Mouse (Mus musculus): ENCODE measurements at regions not wholly inside any gene's neighbourhood (a gene's known extent, or its start where the extent isn't known, plus 50 kb on each side); places are given as distances from the start of the nearest gene placed in this dataset.

- Histone ChIP-seq H3K27me3 (ENCODE audit: control insufficient read depth, insufficient read depth, low read length) (no peaks in the 10 kb centered on the region), H3K4me2 (replicated peaks; ENCODE audit: low read depth, low read length, severe bottlenecking) (no peak overlapping the region), H3K36me3 (ENCODE audit: control insufficient read depth, insufficient read depth, low read length) (no peaks in the 10 kb centered on the region), H3K9me3 (ENCODE audit: control insufficient read depth, low read length) (no peaks in the 10 kb centered on the region), H3K4me1 (ENCODE audit: control insufficient read depth, insufficient read depth, low read length) (no peaks in the 10 kb centered on the region), H3K9ac (ENCODE audit: low read depth, low read length, severe bottlenecking) (no peak overlapping the region), H3K4me3 (replicated peaks; ENCODE audit: low read length) (no peak overlapping the region), H3K27ac (replicated peaks; ENCODE audit: low read depth, low read length) (no peak overlapping the region)
- no peak for ATAC-seq (ENCODE audit: low FRiP score, low read depth)
- WGBS = 82% methylated on average over 2 of the region's 2 CpGs
- TF ChIP-seq POLR2A (IDR thresholded peaks at IDR 0.05; ENCODE audit: borderline replicate concordance, extremely low read depth, insufficient read depth, insufficient read length) = no peak
- no peak for DNase-seq (ENCODE audit: low spot score)
Measured at GRCm38 (mm10) chr2:136617138-136617537, 96.1 kb upstream of the Snap25 start.

GRCm38 (mm10) chr2:136618114-136618513, 95.1 kb upstream of the Snap25 start:
- DNase-seq (ENCODE audit: low spot score) (no peak), ATAC-seq (ENCODE audit: low FRiP score, low read depth) (no peak)
- H3K4me3 ChIP-seq (replicated peaks; ENCODE audit: low read length) = no peak overlapping the region
- no peak overlapping the region for H3K4me2 ChIP-seq (replicated peaks; ENCODE audit: low read depth, low read length, severe bottlenecking)
- WGBS = 33% methylated on average over 2 of the region's 2 CpGs
- H3K27me3 ChIP-seq (ENCODE audit: control insufficient read depth, insufficient read depth, low read length) = no peaks in the 10 kb centered on the region
- no peaks in the 10 kb centered on the region for H3K36me3 ChIP-seq (ENCODE audit: control insufficient read depth, insufficient read depth, low read length)
- no peaks in the 10 kb centered on the region for H3K9me3 ChIP-seq (ENCODE audit: control insufficient read depth, low read length)
- no peak for TF ChIP-seq POLR2A (IDR thresholded peaks at IDR 0.05; ENCODE audit: borderline replicate concordance, extremely low read depth, insufficient read depth, insufficient read length)
- no peak overlapping the region for H3K9ac ChIP-seq (ENCODE audit: low read depth, low read length, severe bottlenecking)
- no peaks in the 10 kb centered on the region for H3K4me1 ChIP-seq (ENCODE audit: control insufficient read depth, insufficient read depth, low read length)
- H3K27ac ChIP-seq (replicated peaks; ENCODE audit: low read depth, low read length) = no peak overlapping the region

- 71% methylated on average over 4 of the region's 4 CpGs for WGBS
- Histone ChIP-seq H3K36me3 (ENCODE audit: control insufficient read depth, insufficient read depth, low read length) (no peaks in the 10 kb centered on the region), H3K4me3 (replicated peaks; ENCODE audit: low read length) (no peak overlapping the region), H3K4me1 (ENCODE audit: control insufficient read depth, insufficient read depth, low read length) (no peaks in the 10 kb centered on the region; the same call in 1 of the 2 replicates), H3K27ac (replicated peaks; ENCODE audit: low read depth, low read length) (no peak overlapping the region), H3K27me3 (ENCODE audit: control insufficient read depth, insufficient read depth, low read length) (no peaks in the 10 kb centered on the region), H3K4me2 (replicated peaks; ENCODE audit: low read depth, low read length, severe bottlenecking) (no peak overlapping the region), H3K9ac (ENCODE audit: low read depth, low read length, severe bottlenecking) (no peak overlapping the region), H3K9me3 (ENCODE audit: control insufficient read depth, low read length) (no peaks in the 10 kb centered on the region)
- TF ChIP-seq POLR2A (IDR thresholded peaks at IDR 0.05; ENCODE audit: borderline replicate concordance, extremely low read depth, insufficient read depth, insufficient read length) = no peak
- no peak for ATAC-seq (ENCODE audit: low FRiP score, low read depth)
- DNase-seq (ENCODE audit: low spot score) = no peak
Measured at GRCm38 (mm10) chr2:136620309-136620708, 92.9 kb upstream of the Snap25 start.

- TF ChIP-seq POLR2A (IDR thresholded peaks at IDR 0.05; ENCODE audit: borderline replicate concordance, extremely low read depth, insufficient read depth, insufficient read length) = no peak
- no peak overlapping the region for H3K4me2 ChIP-seq (replicated peaks; ENCODE audit: low read depth, low read length, severe bottlenecking)
- H3K4me3 ChIP-seq (replicated peaks; ENCODE audit: low read length) = no peak overlapping the region
- H3K9ac ChIP-seq (ENCODE audit: low read depth, low read length, severe bottlenecking) = no peak overlapping the region
- 90% methylated on average over 4 of the region's 4 CpGs for WGBS
- no peaks in the 10 kb centered on the region for H3K9me3 ChIP-seq (ENCODE audit: control insufficient read depth, low read length)
- no peaks in the 10 kb centered on the region for H3K36me3 ChIP-seq (ENCODE audit: control insufficient read depth, insufficient read depth, low read length)
- H3K4me1 ChIP-seq (ENCODE audit: control insufficient read depth, insufficient read depth, low read length) = no peaks in the 10 kb centered on the region; the same call in 1 of the 2 replicates
- ATAC-seq (ENCODE audit: low FRiP score, low read depth) = no peak
- H3K27ac ChIP-seq (replicated peaks; ENCODE audit: low read depth, low read length) = no peak overlapping the region
- H3K27me3 ChIP-seq (ENCODE audit: control insufficient read depth, insufficient read depth, low read length) = no peaks in the 10 kb centered on the region
- DNase-seq (ENCODE audit: low spot score) = no peak
Measured at GRCm38 (mm10) chr2:136620969-136621368, 92.3 kb upstream of the Snap25 start.

- Histone ChIP-seq H3K27me3 (ENCODE audit: control insufficient read depth, insufficient read depth, low read length) (no peaks in the 10 kb centered on the region), H3K36me3 (ENCODE audit: control insufficient read depth, insufficient read depth, low read length) (no peaks in the 10 kb centered on the region), H3K27ac (replicated peaks; ENCODE audit: low read depth, low read length) (no peak overlapping the region), H3K4me3 (replicated peaks; ENCODE audit: low read length) (no peak overlapping the region), H3K9ac (ENCODE audit: low read depth, low read length, severe bottlenecking) (no peak overlapping the region), H3K4me1 (ENCODE audit: control insufficient read depth, insufficient read depth, low read length) (no peaks in the 10 kb centered on the region; the same call in 1 of the 2 replicates), H3K4me2 (replicated peaks; ENCODE audit: low read depth, low read length, severe bottlenecking) (no peak overlapping the region), H3K9me3 (ENCODE audit: control insufficient read depth, low read length) (no peaks in the 10 kb centered on the region)
- ATAC-seq (ENCODE audit: low FRiP score, low read depth) = peak; percentile 55; the same call in 1 of the 2 replicates
- no peak for DNase-seq (ENCODE audit: low spot score)
- 23% methylated on average over 5 of the region's 5 CpGs for WGBS
- no peak for TF ChIP-seq POLR2A (IDR thresholded peaks at IDR 0.05; ENCODE audit: borderline replicate concordance, extremely low read depth, insufficient read depth, insufficient read length)
Measured at GRCm38 (mm10) chr2:136623808-136624489, 89.3 kb upstream of the Snap25 start.
